Mouse (Mus musculus) layer of hippocampus, postnatal 10 days (tissue): ENCODE results near the gene Rpgrip1. TPM values are rescaled to one million over a fixed set of nuclear protein-coding genes. Genes with fewer than 3 reads are reported as not detected.
A peak's percentile ranks its signal among the peaks of the same experiment; 100 is the strongest.

ENCODE experiments used
- DNase-seq, 2 experiments: peaks; one replicate each; pipeline ENCODE4 v3.0.0; 2021; ENCODE audit warnings: low spot score in 2 of 2
- total RNA-seq, 2 experiments: library from RNA; stranded (reverse); gene quantifications; 2 replicates each; pipeline ENCODE4 v1.2.3; 2021

Rpgrip1 gene
- total RNA-seq, 2 experiments from 2014 or later = 1.8 to 3.3 TPM

DNA sequence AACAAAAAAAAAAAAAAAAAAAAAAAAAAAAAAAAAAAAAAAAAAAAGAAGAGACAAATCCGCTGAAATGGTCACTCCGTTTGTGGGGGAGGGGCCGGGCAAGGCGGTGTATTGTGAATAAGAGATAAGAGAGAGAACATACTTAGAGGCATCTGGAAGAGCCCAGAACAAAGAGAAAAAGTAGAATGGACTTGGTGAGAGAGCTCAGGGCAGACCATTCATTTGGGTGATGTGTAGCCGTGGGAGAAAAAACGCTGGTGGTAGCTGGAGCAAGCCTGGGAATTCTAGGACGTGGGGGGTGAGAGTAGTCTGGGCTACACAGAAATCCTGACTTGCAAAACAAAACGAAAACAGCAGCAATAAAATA is 7.9 kb downstream of the Rpgrip1 start:
- DNase-seq = no peak

DNA sequence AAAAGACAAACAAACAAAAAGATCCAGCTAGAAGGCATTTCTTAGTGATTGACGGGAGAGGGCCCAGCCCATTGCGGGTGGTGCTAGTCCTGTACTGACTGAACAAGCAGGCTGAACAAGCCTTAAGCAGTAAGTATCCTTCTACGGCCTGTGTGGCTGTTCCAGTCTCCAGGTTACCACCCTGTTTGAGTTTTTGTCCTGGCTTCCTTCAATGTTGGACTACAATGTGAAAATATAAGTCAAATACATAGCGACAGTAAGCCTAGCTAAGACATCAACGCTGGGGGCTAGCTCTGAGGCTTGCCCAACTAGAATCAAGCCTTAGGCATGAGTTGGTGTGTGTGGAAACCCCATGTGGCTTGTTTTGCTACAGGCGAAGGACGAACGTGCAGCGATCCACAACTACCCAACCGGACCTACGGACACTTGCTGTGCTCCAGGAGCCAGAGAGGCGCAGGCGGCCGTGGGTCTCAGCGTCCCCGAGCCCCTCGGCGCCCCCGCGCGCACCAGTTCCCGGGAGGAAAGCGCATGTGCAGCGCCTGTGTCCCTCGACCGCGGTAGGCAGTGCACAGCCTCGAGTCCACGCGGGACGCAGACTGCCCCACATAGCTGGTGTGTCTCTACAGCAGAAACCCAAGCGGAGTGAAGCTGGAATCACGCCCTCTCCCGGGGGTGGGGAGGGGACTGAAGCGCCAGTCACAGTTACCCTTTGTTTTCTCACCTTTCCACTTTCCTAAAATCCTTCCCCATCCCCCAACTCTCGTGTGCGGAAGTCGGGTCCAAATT is 8.5 kb downstream of the Rpgrip1 start:
- DNase-seq = peak; percentile 52 to 65

DNA sequence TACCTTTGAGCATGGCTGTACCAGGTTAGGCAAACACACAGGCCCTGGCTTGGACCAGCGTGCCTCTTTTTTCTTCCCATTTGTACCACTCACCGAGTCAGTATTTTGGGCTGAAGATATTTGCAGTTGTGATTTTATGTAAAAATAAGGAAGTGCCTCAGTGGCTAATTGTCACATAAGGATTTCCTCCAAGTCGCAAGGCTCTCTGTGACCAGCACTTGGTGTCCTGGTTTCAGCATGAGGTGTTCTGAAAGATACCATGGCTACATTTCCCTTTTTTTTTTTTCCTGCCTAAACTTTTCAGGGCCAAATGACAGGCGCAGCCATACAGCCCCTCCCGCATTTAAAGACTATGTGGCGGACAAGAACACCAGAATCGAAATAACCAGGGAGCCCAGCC is 9.7 kb downstream of the Rpgrip1 start:
- no peak for DNase-seq

DNA sequence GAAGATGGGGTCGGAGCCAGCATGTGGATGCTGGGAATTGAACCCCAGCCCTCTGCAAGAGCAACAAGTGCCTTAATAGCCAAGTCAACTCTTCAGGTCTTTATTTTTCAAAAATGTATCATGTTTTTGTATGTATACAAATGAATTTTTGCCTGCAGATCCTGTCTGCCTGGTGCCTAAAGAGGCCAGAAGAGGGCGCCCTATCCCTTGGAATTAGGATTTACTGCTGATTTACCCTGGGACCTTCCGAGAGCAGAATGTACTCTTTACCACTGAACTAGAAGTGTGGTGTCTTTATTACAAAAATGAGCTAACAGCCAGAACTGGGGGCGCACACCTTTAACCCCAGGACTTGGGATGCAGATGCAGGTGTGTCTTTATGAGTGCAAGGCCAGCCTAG is 13.4 kb downstream of the Rpgrip1 start:
- DNase-seq = peak; percentile 69 to 76

DNA sequence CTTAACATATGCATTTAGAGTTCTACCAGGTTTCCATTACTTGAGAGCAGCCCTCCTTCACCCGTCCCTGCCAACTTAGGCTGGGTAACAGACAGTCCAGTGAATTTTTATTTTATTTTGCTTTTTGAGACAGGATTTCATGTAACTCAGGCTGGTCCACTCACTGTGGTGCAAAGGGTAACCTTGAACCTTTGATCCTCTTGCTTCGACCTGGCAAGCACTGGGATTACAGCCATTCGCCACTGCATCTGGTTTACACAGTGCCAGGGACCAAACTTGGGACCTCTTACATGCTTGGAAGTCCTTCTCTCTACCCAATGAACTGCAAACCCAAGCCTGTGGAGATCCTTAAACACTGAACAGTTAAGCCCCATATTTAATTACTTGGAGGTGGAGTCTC is 14.1 kb downstream of the Rpgrip1 start:
- DNase-seq = no peak

DNA sequence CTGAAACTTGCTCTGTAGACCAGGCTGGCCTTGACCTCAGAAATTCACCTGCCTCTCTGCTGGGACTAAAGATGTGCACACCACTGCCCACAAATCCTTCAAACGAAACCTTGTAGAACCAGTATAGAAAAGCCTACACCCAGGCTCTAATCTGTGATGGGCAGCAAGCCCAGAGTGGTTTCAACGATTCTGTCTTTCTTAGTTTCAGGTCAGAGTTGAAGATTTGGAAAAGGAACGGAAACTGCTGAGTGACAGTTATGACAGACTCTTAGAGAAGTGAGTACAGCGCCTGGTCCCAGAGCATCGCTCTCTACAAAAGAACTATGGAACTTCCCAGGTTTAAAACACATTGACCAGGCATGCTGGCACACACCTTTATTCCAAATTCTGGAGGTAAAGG is 23.1 kb downstream of the Rpgrip1 start:
- DNase-seq = no peak

DNA sequence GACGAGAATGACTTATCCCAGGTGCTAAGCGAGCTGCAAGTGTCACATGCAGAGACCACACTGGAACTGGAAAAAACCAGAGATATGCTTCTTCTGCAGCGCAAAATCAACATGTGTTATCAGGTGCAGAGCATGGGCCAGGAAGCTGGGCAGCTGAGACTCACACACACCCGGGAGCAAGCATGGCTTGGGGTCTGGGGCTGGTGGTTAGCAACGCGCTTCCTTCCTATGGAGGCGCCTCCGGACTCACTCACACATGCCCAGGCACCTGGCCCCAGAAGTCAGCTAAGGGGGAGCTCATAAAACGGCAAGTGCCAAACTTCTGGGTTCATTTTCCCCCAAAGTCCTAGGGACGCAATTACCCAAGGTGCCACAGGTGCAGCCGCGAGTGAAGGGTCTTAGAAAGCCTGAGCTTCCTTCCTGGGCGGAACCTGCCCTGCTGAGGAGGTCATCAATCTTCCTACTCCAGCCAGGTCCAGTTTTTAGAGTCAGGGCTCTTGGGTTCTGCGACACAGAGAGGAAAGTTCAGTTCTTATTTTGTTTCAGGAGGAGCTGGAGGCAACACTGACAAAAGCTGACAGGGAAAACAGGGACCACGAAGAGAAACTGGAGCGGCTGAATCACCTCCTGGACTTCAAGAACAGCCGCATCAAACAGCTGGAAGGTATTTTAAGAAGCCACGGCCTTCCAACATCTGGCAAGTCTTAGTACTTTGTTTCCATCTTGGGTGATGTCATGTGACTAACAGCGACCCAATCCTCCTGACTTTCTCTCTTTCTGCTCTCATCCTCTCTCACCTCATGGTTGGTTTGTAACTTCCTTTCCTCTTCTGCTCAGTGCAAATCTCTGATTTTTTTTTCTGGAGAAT is 30.3 kb downstream of the Rpgrip1 start:
- DNase-seq = no peak

DNA sequence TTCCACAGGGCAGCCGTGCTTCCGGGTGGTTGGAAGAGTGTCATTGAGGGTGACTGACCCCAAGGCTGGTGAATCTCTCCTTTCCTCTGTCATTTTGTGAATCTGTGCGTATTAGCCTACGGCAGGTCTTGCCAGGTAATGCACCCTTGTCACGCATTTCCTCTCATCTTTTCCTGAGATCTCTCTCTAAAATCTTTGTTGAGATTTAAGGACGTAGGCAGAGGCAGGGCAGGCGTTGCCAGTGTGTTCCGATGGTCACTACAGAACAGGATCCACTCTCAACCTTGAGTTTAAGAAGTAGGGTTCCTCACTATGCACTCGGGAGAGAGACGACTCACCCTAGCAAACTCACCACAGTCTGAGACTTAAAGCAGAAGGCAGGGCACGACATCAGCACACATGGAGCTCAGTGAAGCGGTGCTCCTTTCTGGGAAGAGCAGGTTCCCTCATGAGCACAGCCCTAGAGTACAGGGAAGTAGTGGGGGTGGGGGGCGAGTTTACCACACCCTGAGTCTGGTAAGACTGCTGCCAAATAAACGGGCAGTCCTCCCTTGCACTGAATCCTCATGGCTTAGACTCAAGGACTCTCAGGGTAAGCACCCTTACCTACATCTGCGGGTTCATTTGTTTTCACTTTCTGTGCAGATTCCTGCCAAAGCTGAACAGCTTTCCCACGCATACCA is 31.1 kb downstream of the Rpgrip1 start:
- no peak for DNase-seq

DNA sequence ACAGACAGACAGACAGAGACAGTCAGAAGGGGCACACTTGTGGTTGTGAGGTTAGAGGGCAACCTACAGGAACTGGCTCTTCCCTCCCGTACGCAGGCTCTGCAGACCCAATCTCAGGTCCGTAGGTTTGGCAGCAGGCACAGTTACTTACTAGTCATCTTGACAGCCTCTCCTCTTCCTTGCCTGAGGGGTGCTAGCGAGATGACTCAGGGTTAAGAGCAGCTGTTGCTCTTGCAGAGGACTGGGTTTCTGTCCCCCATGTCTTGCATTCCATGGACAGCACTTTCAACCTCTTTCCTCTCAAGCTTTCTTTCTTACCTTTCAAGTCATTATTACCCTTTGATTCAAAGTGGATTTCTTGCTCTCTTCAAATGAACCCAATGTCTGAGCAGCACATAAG is 33.7 kb downstream of the Rpgrip1 start:
- DNase-seq = no peak

DNA sequence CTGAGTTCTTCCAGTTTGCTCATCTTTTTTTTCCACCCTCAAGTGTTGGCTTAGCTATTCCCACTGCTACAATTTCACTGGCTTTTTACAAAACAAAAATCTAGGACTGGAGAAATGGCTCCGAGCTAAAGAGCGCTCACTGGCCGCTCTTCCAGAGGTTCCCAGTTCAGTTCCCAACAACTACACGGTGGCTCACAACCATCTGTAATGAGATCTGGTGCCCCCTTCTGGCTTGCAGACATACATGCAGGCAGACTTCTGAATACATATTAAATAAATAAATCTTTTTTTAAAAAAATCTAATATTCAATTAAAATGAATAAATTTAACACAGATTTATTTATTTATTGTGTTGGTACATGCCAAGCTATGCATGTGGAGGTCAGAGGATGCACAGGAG is 36.0 kb downstream of the Rpgrip1 start:
- no peak for DNase-seq

DNA sequence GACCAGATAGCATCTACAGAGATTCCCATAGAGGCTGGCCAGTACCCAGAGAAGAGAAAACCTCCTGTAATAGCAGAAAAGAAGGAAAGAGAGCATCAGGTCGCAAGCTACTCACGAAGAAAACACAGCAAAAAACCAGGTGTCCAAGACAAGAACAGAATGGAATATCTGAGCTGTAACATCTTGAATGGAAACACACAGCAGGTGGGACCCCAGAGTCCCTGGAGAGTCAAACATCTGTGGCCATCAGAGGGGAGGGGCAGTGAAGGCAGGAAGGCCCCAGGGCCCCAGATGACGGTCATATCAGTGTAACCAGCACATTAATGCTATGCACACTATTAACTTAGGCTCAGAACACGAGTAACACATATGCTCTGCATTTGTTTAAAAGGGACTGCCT is 39.4 kb downstream of the Rpgrip1 start:
- no peak for DNase-seq

DNA sequence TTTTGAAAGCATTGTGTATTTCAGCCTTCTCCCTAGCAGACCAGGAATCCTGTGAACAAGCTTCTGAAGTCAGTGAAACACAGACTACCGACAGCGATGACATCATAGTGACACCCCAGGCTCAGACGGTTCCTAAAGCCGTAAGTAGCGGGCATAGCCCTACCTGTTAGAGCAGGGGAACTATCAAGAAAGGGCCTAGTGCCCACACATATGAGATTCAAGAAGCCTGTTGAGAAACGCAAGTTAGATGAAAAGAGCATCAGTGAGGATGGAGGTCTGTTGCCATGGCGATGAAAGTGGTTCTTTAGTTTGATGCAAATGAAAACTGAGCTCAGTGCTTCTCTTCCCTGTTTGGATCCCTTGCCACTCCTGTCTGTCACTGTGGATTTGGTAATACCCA is 41.7 kb downstream of the Rpgrip1 start:
- DNase-seq = peak; percentile 19 to 23

DNA sequence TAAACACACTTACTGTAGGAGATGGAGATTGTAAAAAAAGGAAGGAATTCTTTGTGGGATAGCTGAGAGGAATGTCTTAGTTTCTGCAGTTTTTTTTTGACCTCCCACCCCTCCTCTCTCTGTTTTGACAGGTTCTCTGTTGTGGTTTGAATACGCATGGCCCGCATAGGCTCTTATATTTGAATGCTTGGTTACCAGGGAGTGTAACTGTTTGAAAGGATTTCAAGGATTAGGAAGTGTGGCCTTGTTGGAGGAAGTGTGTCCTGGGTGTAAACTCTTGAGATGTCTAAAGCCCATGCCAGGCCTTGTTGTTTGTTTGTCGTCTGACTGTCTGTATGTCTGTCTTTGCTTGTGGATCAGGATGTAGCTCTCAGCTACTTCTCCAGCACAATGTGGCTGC is 42.1 kb downstream of the Rpgrip1 start:
- no peak for DNase-seq

DNA sequence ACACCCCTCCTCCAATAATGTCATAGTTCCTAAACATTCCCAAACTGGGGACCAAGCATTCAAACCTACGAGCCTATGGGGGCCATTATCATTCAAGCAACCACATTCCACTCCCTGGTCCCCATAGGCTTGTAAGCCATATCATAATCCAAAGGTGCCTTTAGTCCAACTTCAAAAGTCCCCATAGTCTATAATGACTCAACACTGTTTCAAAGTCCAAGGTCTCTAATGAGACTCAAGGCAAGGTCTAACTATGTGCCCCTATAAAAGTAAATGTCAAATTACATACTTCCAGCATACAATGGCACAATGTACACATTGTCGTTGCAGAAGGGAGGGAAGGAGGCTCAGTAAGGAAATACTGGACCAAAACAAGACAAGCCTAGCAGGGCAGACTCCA is 44.5 kb downstream of the Rpgrip1 start:
- no peak for DNase-seq

DNA sequence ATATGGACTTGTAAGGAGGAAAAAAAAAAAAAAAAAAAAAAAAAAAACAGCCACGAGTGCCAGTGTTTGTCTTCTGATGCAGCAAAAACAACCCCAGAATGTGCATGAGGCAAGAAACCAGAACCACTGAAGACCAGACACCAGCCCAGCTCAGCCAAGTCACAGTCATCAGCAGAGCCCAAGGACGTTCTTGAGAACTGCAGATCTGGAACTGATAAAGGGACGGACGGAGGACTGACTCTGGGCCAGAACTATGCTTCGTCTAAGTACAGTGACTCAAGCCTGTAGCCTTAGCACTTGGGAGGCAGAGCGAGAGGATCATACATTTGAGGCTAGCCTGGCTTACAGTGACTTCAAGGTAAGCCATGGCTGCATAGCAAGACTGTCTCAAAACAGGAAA is 50.4 kb downstream of the Rpgrip1 start:
- no peak for DNase-seq

DNA sequence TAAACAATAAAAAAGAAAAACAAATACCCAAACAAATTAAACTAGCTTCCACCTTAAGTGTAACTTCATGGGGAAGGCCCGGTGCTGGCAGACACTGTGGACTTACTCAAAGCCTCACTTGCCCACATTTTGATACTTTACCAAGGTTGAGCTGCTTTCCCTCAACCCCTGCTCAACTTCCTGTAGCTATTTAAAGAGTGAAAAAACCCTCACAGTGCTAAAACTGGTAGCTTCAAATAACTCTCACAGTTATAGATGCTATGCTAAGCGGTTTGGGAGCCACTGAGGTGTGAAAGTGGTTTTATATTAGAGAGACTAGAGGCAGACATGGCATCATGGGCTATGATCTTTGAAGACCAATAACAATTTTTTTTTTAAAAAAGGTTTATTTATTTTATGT is 56.1 kb downstream of the Rpgrip1 start:
- DNase-seq = no peak

DNA sequence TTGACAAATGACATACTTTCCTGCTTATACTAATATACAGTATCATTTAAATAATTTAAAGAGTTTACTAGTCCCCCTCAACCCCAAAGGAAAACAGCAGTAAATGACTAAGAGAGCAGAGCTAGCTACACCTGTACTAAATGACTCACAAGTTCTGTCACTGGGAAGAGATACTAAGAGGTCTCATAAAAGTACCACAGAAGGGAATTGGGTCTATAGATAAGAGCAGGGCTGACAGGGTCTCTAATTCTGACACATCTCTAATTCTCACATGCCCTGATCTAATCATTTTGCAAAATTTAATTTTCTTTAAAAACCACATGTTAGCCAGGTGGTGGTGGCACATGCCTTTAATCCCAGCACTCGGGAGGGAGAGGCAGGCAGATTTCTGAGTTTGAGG is 78.3 kb downstream of the Rpgrip1 start:
- no peak for DNase-seq

DNA sequence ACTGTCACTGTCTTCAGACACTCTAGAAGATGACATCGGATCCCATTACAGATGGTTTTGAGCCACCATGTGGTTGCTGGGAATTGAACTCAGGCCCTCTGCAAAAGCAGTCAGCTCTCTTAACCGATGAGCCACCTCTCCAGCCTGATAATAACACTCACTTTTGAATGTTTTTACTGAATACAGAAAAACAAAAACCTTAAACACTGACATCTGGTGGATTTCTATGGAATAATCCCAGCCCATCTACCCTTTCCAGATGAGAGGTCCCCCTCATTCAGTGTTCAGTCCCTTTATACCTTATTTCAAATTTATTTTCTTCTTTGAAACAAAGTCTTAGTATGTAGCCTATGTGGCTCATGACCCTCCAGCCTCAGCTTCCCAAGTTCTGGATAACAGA is 79.0 kb downstream of the Rpgrip1 start:
- DNase-seq = no peak

DNA sequence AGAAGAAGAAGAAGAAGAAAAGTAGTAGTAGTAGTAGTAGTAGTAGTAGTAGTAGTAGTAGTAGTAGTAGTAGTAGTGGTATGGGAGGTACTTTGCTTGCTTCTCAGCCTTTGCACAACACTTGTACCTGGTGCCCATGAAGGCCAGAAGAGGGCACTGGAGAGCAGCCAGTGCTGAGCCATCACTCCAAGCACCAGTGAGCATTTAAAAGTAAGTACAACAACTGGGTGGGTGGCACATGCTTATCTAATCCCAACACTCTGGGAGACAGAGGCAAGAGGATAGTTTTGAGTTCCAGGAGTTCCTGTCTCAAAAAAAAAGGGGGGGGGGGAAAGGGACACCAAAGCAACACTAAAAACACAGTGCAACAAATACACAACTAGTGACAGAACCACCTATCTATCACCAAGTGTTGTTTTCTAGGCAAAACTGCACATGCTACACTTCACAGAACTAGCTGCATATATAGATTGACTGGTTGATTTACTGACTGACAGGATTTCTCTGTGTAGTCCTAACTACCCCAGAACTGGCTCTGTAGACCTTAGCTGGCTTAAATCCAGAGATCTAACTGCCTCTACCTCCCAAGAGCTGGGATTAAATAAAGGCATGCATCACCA is 80.3 kb downstream of the Rpgrip1 start:
- peak in 1 of 2 experiments; percentile 18 for DNase-seq

DNA sequence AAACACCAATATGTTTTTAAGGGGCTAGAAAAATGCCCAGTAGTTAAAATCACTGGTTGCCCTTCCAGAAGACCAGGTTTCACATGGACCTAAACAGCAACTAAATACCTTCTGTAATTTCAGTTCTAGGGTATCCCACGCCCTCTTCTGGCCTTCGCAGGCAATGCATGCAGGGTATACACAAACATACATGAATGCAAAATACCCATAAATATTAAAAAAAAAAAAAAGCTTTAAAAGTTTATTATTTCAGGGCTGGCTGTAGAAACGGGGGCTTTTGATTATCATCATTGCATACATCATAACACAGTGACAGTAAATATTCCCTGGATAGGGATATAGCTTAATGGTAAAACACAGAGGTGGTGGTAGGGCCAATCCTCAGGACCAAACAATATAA is 85.2 kb downstream of the Rpgrip1 start:
- peak; percentile 32 to 35 for DNase-seq
